Mouse (Mus musculus) cortical plate, adult 2 months (tissue): Measurements from ENCODE around the gene Hus1. TPM values are rescaled to one million over a fixed set of nuclear protein-coding genes. Genes with fewer than 3 reads are reported as not detected.

ENCODE experiments used
- H3K27ac ChIP-seq: fragments of 200-500 bp; 2 replicates; pipeline ENCODE4 v1.5.1; 2012; ENCODE audit warnings: low read length, control low read depth, inconsistent platforms; ENCODE audit not compliant: insufficient read depth
- H3K4me1 ChIP-seq: fragments of 200-500 bp; 2 replicates; pipeline ENCODE4 v1.6.1; 2011; ENCODE audit warnings: low read length; ENCODE audit not compliant: control insufficient read depth, insufficient read depth
- H3K4me3 ChIP-seq: fragments of 200-500 bp; 2 replicates; pipeline ENCODE4 v1.5.1; 2011; ENCODE audit warnings: mild to moderate bottlenecking, low read length, control low read depth; ENCODE audit not compliant: insufficient read depth
- CTCF ChIP-seq: fragments of 200-500 bp; IDR thresholded peaks from 2 replicates; pipeline ENCODE4 v1.5.1; 2011; ENCODE audit warnings: mild to moderate bottlenecking, control low read depth, low read length; ENCODE audit not compliant: insufficient read depth; ENCODE audit errors: extremely low read depth
- POLR2A ChIP-seq: fragments of 200-500 bp; IDR thresholded peaks from 2 replicates; pipeline ENCODE4 v1.6.1; 2011; ENCODE audit warnings: mild to moderate bottlenecking, low read length, control low read depth; ENCODE audit not compliant: insufficient read depth; ENCODE audit errors: extremely low read depth
- polyA plus RNA-seq: library from polyadenylated mRNA; depleted of rRNA; stranded (reverse); fragments of >200 nt; gene quantifications from 2 replicates; pipeline ENCODE4 v1.2.3, GENCODE M21; 2012

Gene Hus1
- polyA plus RNA-seq, 1 experiment: 12.8 TPM

DNA sequence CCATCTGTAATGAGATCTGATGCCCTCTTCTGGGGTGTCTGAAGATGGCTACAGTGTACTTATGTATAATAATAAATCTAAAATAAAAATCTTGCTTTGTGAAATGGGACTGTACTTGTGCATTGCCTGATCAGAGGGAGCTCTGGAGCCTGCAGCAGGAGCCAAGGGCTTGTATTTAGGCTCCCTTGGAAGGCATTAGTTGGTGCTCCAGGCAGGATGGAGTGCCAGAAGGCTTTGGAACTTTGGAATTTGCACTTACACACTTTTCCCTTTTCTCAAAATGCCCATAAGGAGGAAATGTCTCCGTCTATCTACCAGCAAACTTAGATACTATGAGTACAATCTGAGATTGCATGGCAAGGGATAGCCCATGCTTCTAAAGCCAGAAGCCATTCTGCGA lies 35.6 kb upstream of the Hus1 start:
- no peak overlapping the region for H3K27ac ChIP-seq
- TF ChIP-seq POLR2A: no peak
- no peak for TF ChIP-seq CTCF
- no peak overlapping the region for H3K4me3 ChIP-seq
- H3K4me1 ChIP-seq: peaks cover 3% of the 10 kb centered on the region

- no peak overlapping the region for H3K27ac ChIP-seq
- TF ChIP-seq POLR2A: no peak
- TF ChIP-seq CTCF: no peak
- no peaks in the 10 kb centered on the region for H3K4me1 ChIP-seq
- H3K4me3 ChIP-seq: no peak overlapping the region
Measured at GRCm38 (mm10) chr11:9031530-9031929, 20.5 kb upstream of the Hus1 start.

- Histone ChIP-seq H3K4me1 (no peaks in the 10 kb centered on the region), H3K27ac (no peak overlapping the region), H3K4me3 (no peak overlapping the region)
- TF ChIP-seq POLR2A (no peak), CTCF (no peak)
Measured at GRCm38 (mm10) chr11:9025211-9025610, 14.2 kb upstream of the Hus1 start.

DNA sequence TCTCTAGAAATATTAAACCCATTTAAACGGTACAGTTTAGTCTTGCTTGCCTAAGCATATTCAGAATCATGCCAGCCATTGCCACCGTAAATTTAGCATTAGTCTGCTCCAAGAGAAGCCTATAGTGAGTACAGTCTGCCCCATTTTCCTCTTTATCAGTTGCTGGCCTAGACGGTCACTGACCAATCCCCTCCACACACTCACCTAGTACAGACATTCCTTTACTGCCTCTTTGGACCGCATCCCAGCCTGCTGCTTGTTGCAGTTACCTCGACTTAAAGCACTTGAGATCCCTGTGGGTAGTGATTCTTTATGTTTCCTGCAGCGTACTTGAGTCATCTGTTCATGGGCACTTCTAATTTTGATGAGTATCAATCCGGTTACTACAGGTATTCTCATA lies 13.8 kb upstream of the Hus1 start:
- H3K4me1 ChIP-seq: no peaks in the 10 kb centered on the region
- no peak overlapping the region for H3K27ac ChIP-seq
- TF ChIP-seq CTCF (no peak), POLR2A (no peak)
- H3K4me3 ChIP-seq: no peak overlapping the region

GRCm38 (mm10) chr11:9020207-9020606 lies 9.2 kb upstream of the Hus1 start:
- H3K4me1 ChIP-seq: no peaks in the 10 kb centered on the region
- TF ChIP-seq CTCF (no peak), POLR2A (no peak)
- no peak overlapping the region for H3K27ac ChIP-seq
- no peak overlapping the region for H3K4me3 ChIP-seq

DNA sequence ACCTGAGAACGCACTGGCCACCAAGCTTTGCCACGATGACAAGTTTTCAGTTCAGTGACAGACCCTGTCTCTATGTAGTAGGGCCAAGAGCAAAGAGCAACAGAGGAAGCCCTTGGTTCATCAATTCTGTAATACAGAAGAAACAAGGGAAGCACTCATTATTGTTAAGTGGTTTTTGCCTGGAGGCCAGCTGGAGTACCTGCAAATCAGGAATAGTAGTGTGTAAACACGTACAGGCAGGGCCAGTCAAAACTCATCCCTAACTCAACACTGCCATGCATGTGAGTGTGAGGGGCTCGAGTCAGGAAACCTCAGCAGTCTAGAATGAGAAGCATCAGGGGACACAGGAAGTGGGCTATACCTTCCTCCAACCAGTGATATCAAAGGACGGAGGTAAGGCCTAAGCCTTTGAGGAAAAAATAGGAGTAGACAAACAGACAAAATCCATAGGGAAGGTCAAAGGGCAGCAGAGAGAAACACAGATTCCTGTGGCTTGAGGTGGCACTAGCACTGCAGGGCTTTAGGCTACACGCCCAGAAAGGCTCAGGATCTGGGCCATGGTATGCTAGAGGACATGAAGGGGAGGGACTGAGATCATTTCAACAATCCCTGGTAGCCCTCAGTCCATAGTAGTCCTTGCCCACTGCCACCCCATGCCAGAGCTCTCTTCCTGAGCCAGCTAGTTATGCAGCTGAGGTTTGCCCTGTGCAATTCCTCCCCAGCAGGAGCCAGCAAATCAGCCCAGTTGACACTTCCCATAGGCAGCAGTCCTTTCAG lies 7.7 kb upstream of the Hus1 start:
- no peak overlapping the region for H3K4me3 ChIP-seq
- TF ChIP-seq CTCF (no peak), POLR2A (no peak)
- no peak overlapping the region for H3K27ac ChIP-seq
- H3K4me1 ChIP-seq: no peaks in the 10 kb centered on the region

DNA sequence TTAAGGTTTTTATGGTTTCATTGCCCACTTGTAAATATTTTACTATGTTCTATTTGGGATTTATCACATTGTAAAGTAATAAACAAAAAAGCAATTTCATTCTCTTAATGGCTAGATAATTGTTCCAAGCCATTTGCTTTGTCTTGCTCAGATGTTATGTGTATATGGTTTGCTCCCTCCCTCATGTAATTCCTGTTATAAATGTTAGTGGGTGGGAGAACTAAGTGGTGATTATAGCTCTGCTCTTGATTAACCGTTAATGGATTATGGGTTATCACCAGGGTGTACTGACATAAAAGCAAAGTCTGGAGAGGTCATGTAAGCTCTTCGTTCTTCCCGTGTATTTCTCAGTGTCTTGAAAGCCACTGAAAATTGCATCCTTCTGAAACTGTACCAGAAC lies 3.7 kb upstream of the Hus1 start:
- no peak overlapping the region for H3K27ac ChIP-seq
- no peak overlapping the region for H3K4me3 ChIP-seq
- no peaks in the 10 kb centered on the region for H3K4me1 ChIP-seq
- TF ChIP-seq CTCF (no peak), POLR2A (no peak)

GRCm38 (mm10) chr11:9011348-9011747 lies 357 bp upstream of the Hus1 start:
- H3K4me3 ChIP-seq: peak overlapping the region; percentile 85
- H3K4me1 ChIP-seq: no peaks in the 10 kb centered on the region
- TF ChIP-seq POLR2A (no peak), CTCF (no peak)
- no peak overlapping the region for H3K27ac ChIP-seq

GRCm38 (mm10) chr11:9010416-9010815 lies 575 bp downstream of the Hus1 start:
- peak overlapping the region; percentile 52; the same call in 1 of the 2 replicates for H3K27ac ChIP-seq
- no peak for TF ChIP-seq CTCF
- peak overlapping the region; percentile 85 for H3K4me3 ChIP-seq
- H3K4me1 ChIP-seq: no peaks in the 10 kb centered on the region

DNA sequence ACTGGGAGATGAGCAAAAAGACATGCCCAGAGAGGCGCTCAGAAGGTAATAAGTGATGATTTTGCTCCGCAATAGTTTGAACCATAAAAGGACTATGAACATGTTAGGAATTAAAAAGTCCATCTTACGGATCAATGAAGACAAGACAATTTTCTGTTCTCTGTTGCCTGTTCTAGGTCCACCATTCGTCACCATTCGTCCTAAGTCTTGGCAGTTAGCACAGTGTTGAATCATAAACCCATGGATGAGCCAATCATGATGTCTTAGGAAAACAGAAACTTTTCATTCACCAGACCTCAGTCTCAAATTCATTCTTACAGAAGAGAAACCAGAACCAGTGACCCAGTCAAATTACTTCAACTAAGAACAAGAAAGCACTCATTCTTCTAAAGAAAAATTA lies 2.2 kb downstream of the Hus1 start:
- no peaks in the 10 kb centered on the region for H3K4me1 ChIP-seq
- TF ChIP-seq POLR2A (no peak), CTCF (no peak)
- H3K4me3 ChIP-seq: no peak overlapping the region
- no peak overlapping the region for H3K27ac ChIP-seq
